Mouse (Mus musculus): Measurements from ENCODE around the gene Ccl9.

- no peak for TF ChIP-seq CTCF (IDR thresholded peaks at IDR 0.05; ENCODE audit: extremely low read depth, insufficient read depth, insufficient read length, insufficient replicate concordance)
- no peak for TF ChIP-seq POLR2A (IDR thresholded peaks at IDR 0.05; ENCODE audit: low read depth, low read length)
Measured at GRCm38 (mm10) chr11:83538705-83539314, 39.6 kb downstream of the Ccl9 start.

All from spleen, adult 2 months (tissue).